Mouse (Mus musculus): ENCODE results near the gene Olfr139.

The Olfr139 gene

DNA sequence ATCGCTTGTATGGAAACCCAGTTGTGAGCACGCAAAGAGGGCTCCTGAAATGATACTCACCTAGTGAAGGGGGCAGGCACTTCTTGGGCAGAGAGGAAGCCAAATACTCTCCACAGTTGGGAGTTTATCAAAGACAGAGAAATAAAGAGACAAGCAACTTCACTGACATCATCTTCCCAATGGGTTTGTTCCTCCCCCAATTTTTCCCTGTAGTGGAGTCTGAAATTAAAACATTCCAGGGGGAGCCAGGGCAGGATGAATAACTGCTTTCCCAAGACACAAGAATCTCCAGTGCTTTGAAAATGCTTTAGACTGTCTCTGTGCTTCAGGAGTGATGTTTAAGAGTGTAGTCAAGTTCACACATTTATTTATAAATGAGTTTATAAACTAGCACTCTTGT, at the start of gene Olfr139, which contains the start of gene Olfr399:
TSS of gene Olfr139 (minus strand) at position 101 of the 400 bp plus-strand sequence.
TSS of gene Olfr399 (minus strand) at position 165 of the 400 bp plus-strand sequence.
- no peak for DNase-seq (ENCODE audit: low spot score)

- DNase-seq (ENCODE audit: low spot score): no peak
These were observed 48.7 kb upstream of the Olfr139 start for GRCm38 (mm10) chr11:74105066-74105465.

DNA sequence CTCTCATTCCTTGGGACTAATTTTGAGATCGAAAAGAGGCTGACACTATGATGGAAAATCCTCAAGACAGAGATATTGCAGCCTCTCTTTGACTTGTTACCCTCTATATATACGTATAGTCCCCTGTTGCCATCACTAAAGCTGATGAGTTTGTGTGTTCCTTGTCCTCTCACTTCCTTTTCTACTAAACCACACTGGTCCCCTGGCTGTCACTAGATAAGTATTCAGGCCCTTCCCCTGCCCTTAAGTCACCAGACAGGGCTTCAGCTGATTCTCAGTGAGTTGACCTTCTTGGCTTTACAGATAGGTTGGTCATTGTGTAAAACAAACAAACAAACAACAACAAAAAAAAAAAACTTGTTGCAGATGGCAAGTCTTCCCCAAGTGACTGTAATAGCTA, 45.2 kb upstream of the Olfr139 start:
- DNase-seq (ENCODE audit: low spot score): no peak

- DNase-seq (ENCODE audit: low spot score): no peak
These were observed 44.4 kb upstream of the Olfr139 start for GRCm38 (mm10) chr11:74100724-74101123.

- no peak for DNase-seq (ENCODE audit: low spot score)
These were observed 13.3 kb upstream of the Olfr139 start, which contains the start of gene Zfp616 for GRCm38 (mm10) chr11:74069655-74070054. Gene Zfp616 (plus strand): TSS chr11:74069955.

GRCm38 (mm10) chr11:74051347-74051746, 5.0 kb downstream of the Olfr139 start:
- DNase-seq (ENCODE audit: low spot score): no peak

Measured in layer of hippocampus, adult 11-12 months (tissue).